Mouse (Mus musculus) CH12.LX (cell line): ENCODE results near the gene Uchl4. TPM values are rescaled to one million over a fixed set of nuclear protein-coding genes. Genes with fewer than 3 reads are reported as not detected.

Experiments used
- DNase-seq: peaks from one replicate; pipeline ENCODE4 v3.0.0-alpha.2; 2013; ENCODE audit errors: extremely low read depth
- H3K27ac ChIP-seq: 2 replicates; pipeline ENCODE4 v1.5.1; 2012; ENCODE audit warnings: low read depth, mild to moderate bottlenecking, control low read depth, moderate library complexity; ENCODE audit not compliant: insufficient read depth
- H3K27me3 ChIP-seq: replicated peaks from 2 replicates; pipeline ENCODE3; 2012; ENCODE audit warnings: inconsistent platforms
- H3K36me3 ChIP-seq, 2 experiments: replicated peaks in 1 of 2; 2 replicates each; pipeline versions ENCODE3 to v1.6.1; 2012; ENCODE audit warnings: inconsistent platforms in 1 of 2, low read length in 1 of 2, mild to moderate bottlenecking in 1 of 2, mixed read lengths in 1 of 2, moderate library complexity in 1 of 2; ENCODE audit not compliant: control insufficient read depth in 1 of 2, insufficient read depth in 1 of 2
- H3K4me1 ChIP-seq, 2 experiments: 2 replicates each; pipeline ENCODE4 v1.6.1; 2012; ENCODE audit warnings: inconsistent platforms in 1 of 2, moderate library complexity in 1 of 2; ENCODE audit not compliant: insufficient read depth in 2 of 2, control insufficient read depth in 1 of 2
- H3K4me2 ChIP-seq: 2 replicates; pipeline ENCODE4 v1.6.1; 2012; ENCODE audit warnings: low read depth, mild to moderate bottlenecking, control low read depth; ENCODE audit not compliant: poor library complexity, insufficient read depth, severe bottlenecking
- H3K4me3 ChIP-seq, 3 experiments: fragments of 150-350 bp in 1 of 3; sonication (generic) in 1 of 3; replicated peaks in 1 of 3; 2 replicates each; pipeline versions ENCODE3 to v1.5.1; 2011 to 2012; ENCODE audit warnings: low read depth in 2 of 3, low read length in 2 of 3, mild to moderate bottlenecking in 2 of 3, moderate library complexity in 2 of 3, control low read depth in 1 of 3, improper control_type of control experiment in 1 of 3, inconsistent platforms in 1 of 3, mixed read lengths in 1 of 3; ENCODE audit not compliant: poor library complexity in 1 of 3
- H3K79me2 ChIP-seq: replicated peaks from 2 replicates; pipeline ENCODE4 v1.6.1; 2012; ENCODE audit warnings: mild to moderate bottlenecking, moderate library complexity; ENCODE audit not compliant: control insufficient read depth, poor library complexity, insufficient read depth, severe bottlenecking; ENCODE audit errors: extremely low read depth
- H3K9ac ChIP-seq: 2 replicates; pipeline ENCODE4 v1.6.1; 2012; ENCODE audit warnings: low read depth, mild to moderate bottlenecking, control low read depth, moderate library complexity; ENCODE audit not compliant: insufficient read depth
- H3K9me3 ChIP-seq: replicated peaks from 2 replicates; pipeline ENCODE3; 2012; ENCODE audit warnings: low read length, inconsistent platforms, mixed read lengths
- CHD1 ChIP-seq: IDR thresholded peaks from 2 replicates; pipeline ENCODE4 v1.6.1; 2012; ENCODE audit warnings: low read depth, low read length, improper control_type of control experiment, inconsistent platforms
- ELF1 ChIP-seq: IDR thresholded peaks from 2 replicates; pipeline ENCODE4 v1.6.1; 2014; ENCODE audit warnings: low read depth, mild to moderate bottlenecking, inconsistent platforms, low read length, improper control_type of control experiment
- HCFC1 ChIP-seq: IDR thresholded peaks from 2 replicates; pipeline ENCODE4 v1.6.1; 2012; ENCODE audit warnings: low read depth, mild to moderate bottlenecking, inconsistent platforms, low read length, improper control_type of control experiment
- JUND ChIP-seq: conservative IDR thresholded peaks from 2 replicates; pipeline ENCODE4 v1.6.1; 2011; ENCODE audit warnings: low read depth, low read length, improper control_type of control experiment
- KAT2A ChIP-seq: IDR thresholded peaks from 2 replicates; pipeline ENCODE4 v1.6.1; 2012; ENCODE audit warnings: low read length, improper control_type of control experiment, inconsistent platforms; ENCODE audit not compliant: insufficient replicate concordance
- MAX ChIP-seq: IDR thresholded peaks from 2 replicates; pipeline ENCODE4 v1.6.1; 2011; ENCODE audit warnings: low read length, improper control_type of control experiment
- MEF2A ChIP-seq: IDR thresholded peaks from 2 replicates; pipeline ENCODE4 v1.6.1; 2014; ENCODE audit warnings: low read depth, mild to moderate bottlenecking, inconsistent platforms, low read length, improper control_type of control experiment, borderline replicate concordance
- POLR2A ChIP-seq: IDR thresholded peaks from 2 replicates; pipeline ENCODE4 v1.6.1; 2011; ENCODE audit warnings: low read depth, mild to moderate bottlenecking, improper control_type of control experiment, low read length
- POLR2AphosphoS2 ChIP-seq: IDR thresholded peaks from 2 replicates; pipeline ENCODE4 v1.6.1; 2011; ENCODE audit warnings: low read depth, low read length, improper control_type of control experiment
- RCOR1 ChIP-seq: conservative IDR thresholded peaks from 2 replicates; pipeline ENCODE4 v1.6.1; 2012; ENCODE audit warnings: low read depth, mild to moderate bottlenecking, inconsistent platforms, low read length, improper control_type of control experiment
- SIN3A ChIP-seq: IDR thresholded peaks from 2 replicates; pipeline ENCODE4 v1.6.1; 2012; ENCODE audit warnings: low read length, improper control_type of control experiment, inconsistent platforms
- SMC3 ChIP-seq: IDR thresholded peaks from 2 replicates; pipeline ENCODE4 v1.6.1; 2011; ENCODE audit warnings: low read depth, low read length, improper control_type of control experiment
- TCF12 ChIP-seq: IDR thresholded peaks from 2 replicates; pipeline ENCODE4 v1.6.1; 2014; ENCODE audit warnings: low read depth, mild to moderate bottlenecking, inconsistent platforms, low read length, improper control_type of control experiment
- UBTF ChIP-seq: IDR thresholded peaks from 2 replicates; pipeline ENCODE4 v1.6.1; 2012; ENCODE audit warnings: low read depth, mild to moderate bottlenecking, inconsistent platforms, low read length, improper control_type of control experiment, moderate library complexity
- USF1 ChIP-seq: IDR thresholded peaks from 2 replicates; pipeline ENCODE4 v1.6.1; 2014; ENCODE audit warnings: low read depth, mild to moderate bottlenecking, inconsistent platforms, low read length, improper control_type of control experiment
- ZKSCAN1 ChIP-seq: IDR thresholded peaks from 2 replicates; pipeline ENCODE4 v1.6.1; 2012; ENCODE audit warnings: low read depth, inconsistent platforms, low read length, improper control_type of control experiment, borderline replicate concordance
- ZMIZ1 ChIP-seq: IDR thresholded peaks from 2 replicates; pipeline ENCODE4 v1.6.1; 2012; ENCODE audit warnings: low read depth, mild to moderate bottlenecking, inconsistent platforms, low read length, improper control_type of control experiment
- ZNF384 ChIP-seq: IDR thresholded peaks from 2 replicates; pipeline ENCODE4 v1.6.1; 2012; ENCODE audit warnings: low read depth, low read length, improper control_type of control experiment, inconsistent platforms
- dilution Hi-C: fragments of 300-500 bp; cut with MboI; formaldehyde crosslinking; loops from 2 replicates; pipeline ENCODE4 v1.14.3; 2020; ENCODE audit warnings: low sequenced_read_pairs; ENCODE audit not compliant: extremely low pct_unique_long_range_greater_than_20kb, extremely low pct_ligation_motif_present
- in situ Hi-C: fragments of 300-500 bp; cut with MboI; formaldehyde crosslinking; loops from 3 replicates; pipeline ENCODE4 v1.14.3; 2019; ENCODE audit warnings: low sequenced_read_pairs, low pct_ligation_motif_present, low pct_unique_long_range_greater_than_20kb, mixed read lengths
- polyA plus RNA-seq: library from polyadenylated mRNA; unstranded; fragments of >175 nt; gene quantifications from 2 replicates; pipeline ENCODE4 v1.2.1, GENCODE M21; 2012; ENCODE audit warnings: low read depth; ENCODE audit not compliant: insufficient read length
- total RNA-seq, 2 experiments: library from RNA; depleted of rRNA; stranded (reverse); fragments of 300-350 nt in 1 of 2; fragments of >200 nt in 1 of 2; gene quantifications; 2 replicates each; pipeline ENCODE4 v1.2.3; 2012 to 2014

Gene Uchl4
- total and polyA plus RNA-seq, 3 experiments: 0.55 to 16.8 (median 8.2) TPM

DNA sequence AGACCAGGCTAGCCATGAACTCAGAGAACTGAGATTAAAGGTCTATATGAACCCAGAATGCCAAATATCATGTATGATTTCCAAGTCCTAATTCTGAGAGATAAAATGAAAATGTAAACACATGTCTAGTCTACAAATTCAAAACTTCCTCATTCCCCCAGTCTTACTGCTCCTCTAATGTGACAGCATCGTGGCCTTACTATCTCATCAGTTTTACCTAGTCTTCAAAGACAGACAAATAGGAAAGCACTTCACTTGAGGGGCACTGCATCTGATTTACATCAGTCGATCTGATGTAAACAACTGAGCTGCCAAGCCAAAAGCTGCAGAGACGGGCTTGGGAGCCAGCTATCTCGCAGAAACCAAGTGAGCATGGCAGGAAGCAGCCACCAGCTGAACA is 18.9 kb upstream of the Uchl4 start:
- Histone ChIP-seq H3K27ac (no peak overlapping the region), H3K9me3 (no peaks in the 10 kb centered on the region), H3K27me3 (no peaks in the 10 kb centered on the region)
- TF ChIP-seq RCOR1 (no peak), SIN3A (no peak), ZNF384 (no peak), KAT2A (no peak), ZKSCAN1 (no peak), HCFC1 (no peak), JUND (no peak), POLR2AphosphoS2 (no peak), ZMIZ1 (no peak), USF1 (no peak), UBTF (no peak), TCF12 (no peak), ELF1 (no peak), SMC3 (no peak), CHD1 (no peak)
- TF ChIP-seq, all 38 proteins: peak for 0
- dilution Hi-C loops (no loop called here), in situ Hi-C loops (no loop called here)
- no peak overlapping the region for H3K9ac ChIP-seq
- no peak overlapping the region for H3K4me3 ChIP-seq
- H3K36me3 ChIP-seq: peaks cover 14 to 68% of the 10 kb centered on the region in 2 experiments
- H3K79me2 ChIP-seq: peaks cover 6% of the 10 kb centered on the region
- peaks cover 0 to 22% of the 10 kb centered on the region in 2 experiments; a peak in 2 of 4 replicates for H3K4me1 ChIP-seq
- no peak overlapping the region for H3K4me2 ChIP-seq
- no peak for DNase-seq

DNA sequence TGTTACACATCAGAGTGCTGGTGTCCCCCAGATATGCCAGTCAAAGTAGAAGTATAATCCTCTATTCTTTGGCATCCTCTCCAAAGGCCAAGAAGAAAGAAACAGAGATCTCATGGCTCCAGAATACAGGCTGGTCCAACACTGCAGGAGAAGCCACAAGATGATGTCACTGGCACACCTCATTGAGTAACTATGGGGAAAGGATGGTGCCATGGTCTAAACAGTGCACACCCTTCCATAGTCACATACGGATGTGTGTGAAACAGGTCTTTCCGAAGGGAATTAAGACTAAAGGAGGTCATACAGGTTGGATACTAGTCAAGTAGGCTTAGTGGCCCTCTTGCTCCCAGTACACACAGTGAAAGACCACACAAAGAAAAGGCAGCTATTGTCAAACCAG is 18.4 kb upstream of the Uchl4 start:
- in situ Hi-C loops (no loop called here), dilution Hi-C loops (no loop called here)
- Histone ChIP-seq H3K4me3 (no peak overlapping the region), H3K27me3 (no peaks in the 10 kb centered on the region), H3K27ac (no peak overlapping the region), H3K4me1 (peaks cover 0 to 22% of the 10 kb centered on the region in 2 experiments; a peak in 2 of 4 replicates), H3K9me3 (no peaks in the 10 kb centered on the region), H3K79me2 (peaks cover 6% of the 10 kb centered on the region), H3K36me3 (peaks cover 10 to 67% of the 10 kb centered on the region in 2 experiments), H3K4me2 (no peak overlapping the region), H3K9ac (no peak overlapping the region)
- no peak for DNase-seq
- TF ChIP-seq ZKSCAN1 (no peak), MEF2A (no peak), POLR2A (no peak), MAX (no peak), ZNF384 (no peak)
